Mouse (Mus musculus) erythroblast, embryonic 14.5 days (primary cell): ENCODE results near the gene Clk1.

Source experiments
- GATA1 ChIP-seq: IDR thresholded peaks from 2 replicates; pipeline ENCODE4 v1.6.1; 2012; ENCODE audit warnings: low read length, inconsistent platforms, mixed read lengths
- TAL1 ChIP-seq: IDR thresholded peaks from 3 replicates; pipeline ENCODE4 v1.6.1; 2012; ENCODE audit warnings: low read length, inconsistent platforms, mixed read lengths

DNA sequence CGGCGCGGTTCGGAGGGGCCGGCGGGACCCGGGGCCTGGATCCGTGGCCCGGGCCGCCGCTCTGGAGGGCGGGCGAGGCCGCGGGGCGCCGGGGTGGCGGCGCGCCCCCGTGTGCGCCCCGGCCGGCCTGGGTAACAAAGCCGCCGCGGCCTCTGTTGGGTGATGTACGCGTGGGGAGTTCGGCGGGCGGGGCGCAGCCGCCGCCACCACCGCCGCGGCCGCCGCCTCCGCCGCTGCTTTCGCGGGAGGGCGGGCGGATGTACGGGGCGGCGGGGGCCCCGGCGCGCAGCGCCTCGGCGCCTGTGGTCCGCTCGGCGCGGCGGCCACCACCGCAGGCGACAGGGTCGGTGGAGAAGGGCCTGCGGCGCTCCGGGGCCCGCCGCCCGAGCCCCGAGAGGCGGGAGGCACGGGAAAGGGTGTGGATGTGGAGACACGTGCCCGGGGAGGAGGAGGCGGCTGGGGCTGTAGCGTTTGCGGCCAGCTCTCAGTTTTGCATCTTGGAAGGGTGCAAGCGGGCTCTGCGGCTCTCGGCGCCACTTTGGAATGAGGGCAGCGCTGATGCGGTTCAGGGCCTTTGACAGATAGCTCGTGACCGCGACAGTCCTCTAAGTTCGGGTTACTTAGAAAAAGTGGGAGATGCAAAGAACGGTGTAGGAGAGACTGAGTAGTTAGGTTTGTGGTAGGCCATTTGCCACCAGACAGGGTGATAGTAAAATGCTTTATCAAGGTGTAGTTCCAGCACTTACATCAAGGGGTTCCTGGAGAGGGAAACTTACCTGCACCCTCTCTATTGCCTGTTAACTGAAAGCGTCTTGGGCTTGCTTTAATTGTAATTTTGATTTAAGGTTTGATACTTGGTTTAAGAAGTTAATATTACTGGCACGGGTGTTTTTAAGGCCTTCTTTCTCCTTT lies 30.3 kb downstream of the Clk1 start:
- TF ChIP-seq TAL1 (no peak), GATA1 (no peak)
